Mouse (Mus musculus): Measurements from ENCODE around the gene Stpg1.

GRCm38 (mm10) chr4:135463406-135463805 lies 31.2 kb upstream of the Stpg1 start:
- TF ChIP-seq TAL1 (IDR thresholded peaks at IDR 0.05; ENCODE audit: low read length) (no peak), GATA1 (IDR thresholded peaks at IDR 0.05; ENCODE audit: low read length) (no peak)
